Mouse (Mus musculus) midbrain, embryonic 16.5 days (tissue): ENCODE measurements around the gene Itga8. TPM values are rescaled to one million over a fixed set of nuclear protein-coding genes. Genes with fewer than 3 reads are reported as not detected.

ENCODE experiments used
- ATAC-seq: fragments of 200-750 bp; cut with Nextera tagmentation; 2 replicates; pipeline ENCODE4 v1.8.0; 2017; ENCODE audit warnings: moderate TSS enrichment
- H3K27ac ChIP-seq: fragments of 300-500 bp; sonication (generic); 2 replicates; pipeline ENCODE4 v1.5.1; 2014; ENCODE audit warnings: mild to moderate bottlenecking, low read length, mixed read lengths
- H3K27me3 ChIP-seq: fragments of 300-500 bp; sonication (generic); 2 replicates; pipeline ENCODE4 v1.6.1; 2014; ENCODE audit warnings: low read depth, low read length, mixed read lengths; ENCODE audit not compliant: control insufficient read depth, insufficient read depth
- H3K36me3 ChIP-seq: fragments of 300-500 bp; sonication (generic); 2 replicates; pipeline ENCODE4 v1.6.1; 2014; ENCODE audit warnings: mild to moderate bottlenecking, low read length, moderate library complexity, mixed read lengths; ENCODE audit not compliant: control insufficient read depth, insufficient read depth
- H3K4me1 ChIP-seq: fragments of 300-500 bp; sonication (generic); 2 replicates; pipeline ENCODE4 v1.6.1; 2014; ENCODE audit warnings: mild to moderate bottlenecking, low read length, mixed read lengths; ENCODE audit not compliant: control insufficient read depth, insufficient read depth
- H3K4me2 ChIP-seq: fragments of 300-500 bp; sonication (generic); 2 replicates; pipeline ENCODE4 v1.6.1; 2014; ENCODE audit warnings: mild to moderate bottlenecking, low read length, mixed read lengths
- H3K4me3 ChIP-seq: fragments of 300-500 bp; sonication (generic); 2 replicates; pipeline ENCODE4 v1.5.1; 2014; ENCODE audit warnings: low read depth, mild to moderate bottlenecking, low read length, moderate library complexity, mixed read lengths
- H3K9ac ChIP-seq: fragments of 300-500 bp; sonication (generic); 2 replicates; pipeline ENCODE4 v1.6.1; 2014; ENCODE audit warnings: low read depth, low read length, mixed read lengths
- H3K9me3 ChIP-seq: fragments of 300-500 bp; sonication (generic); replicated peaks from 2 replicates; pipeline ENCODE4 v1.6.1; 2014; ENCODE audit warnings: mild to moderate bottlenecking, low read length, mixed read lengths; ENCODE audit not compliant: control insufficient read depth, poor library complexity, severe bottlenecking
- WGBS: fragments of 180-500 bp; shearing (Covaris S2); extraction: QIAGEN DNeasy Blood & Tissue Kit; methylation state at CpG from one replicate; pipeline ENCODE4 v1.1.7; 2014; 5-methylcytosine and 5-hydroxymethylcytosine counted together
- polyA plus RNA-seq: library from polyadenylated mRNA; unstranded; fragments of >200 nt; fragmentation: Nextera tagmentation; extraction: Ambion mirVana; gene quantifications from 2 replicates; pipeline ENCODE4 v1.2.1, GENCODE M21; 2015

Gene Itga8
- polyA plus RNA-seq, 1 experiment from 2014 or later = 2.6 TPM

GRCm38 (mm10) chr2:12065669-12066399, 235.9 kb downstream of the Itga8 start:
- 83% methylated on average over 6 of the region's 6 CpGs for WGBS
- Histone ChIP-seq H3K4me2 (no peak overlapping the region), H3K9ac (no peak overlapping the region), H3K9me3 (no peaks in the 10 kb centered on the region), H3K27ac (no peak overlapping the region), H3K36me3 (no peaks in the 10 kb centered on the region), H3K27me3 (no peaks in the 10 kb centered on the region), H3K4me3 (no peak overlapping the region), H3K4me1 (no peaks in the 10 kb centered on the region)
- no peak for ATAC-seq

GRCm38 (mm10) chr2:12060034-12060723, 241.5 kb downstream of the Itga8 start:
- 85% methylated on average over 5 of the region's 5 CpGs for WGBS
- no peak for ATAC-seq
- H3K36me3 ChIP-seq = no peaks in the 10 kb centered on the region
- H3K9me3 ChIP-seq = no peaks in the 10 kb centered on the region
- no peak overlapping the region for H3K9ac ChIP-seq
- no peaks in the 10 kb centered on the region for H3K27me3 ChIP-seq
- H3K27ac ChIP-seq = no peak overlapping the region
- H3K4me2 ChIP-seq = no peak overlapping the region
- H3K4me1 ChIP-seq = no peaks in the 10 kb centered on the region
- no peak overlapping the region for H3K4me3 ChIP-seq

Other genes starting within 250 kb of the Itga8 start
- 50.7 and 53.9 TPM in 2 replicates for gene Mindy3, start 117.5 kb upstream of the Itga8 start, polyA plus RNA-seq